In the genomic region with DNA sequence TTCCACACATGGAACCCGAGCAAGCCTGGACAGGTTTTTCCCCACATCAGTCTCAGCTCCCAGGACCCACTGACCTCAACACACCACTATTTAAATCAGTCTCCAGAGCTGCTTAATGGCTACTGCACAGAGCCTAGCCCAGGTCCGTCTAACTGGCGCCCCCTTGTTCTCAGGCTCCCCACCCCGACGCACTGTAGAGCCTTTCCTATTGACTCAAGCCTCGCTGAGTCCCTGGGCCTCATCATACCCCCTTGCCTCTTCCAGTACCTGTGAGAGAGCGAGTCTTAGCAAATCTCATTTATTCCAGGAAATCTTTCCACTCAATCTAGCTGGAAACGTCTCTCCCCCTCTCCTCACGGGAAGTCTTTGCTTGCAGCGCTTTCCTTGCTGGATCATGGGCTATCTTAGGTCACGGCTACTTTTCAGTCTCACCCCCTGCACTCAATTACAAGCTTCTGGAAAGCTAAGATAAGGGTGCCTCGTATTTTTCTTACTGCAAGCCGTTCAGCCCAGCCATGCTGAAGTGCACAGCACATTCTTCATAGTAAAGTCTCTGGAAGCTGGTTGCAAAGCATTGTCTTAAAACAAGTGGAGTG, we compare ENCODE assay signal across 14 mouse cellular contexts.
DNase-seq lines count a peak whose midpoint lies in the region; ATAC-seq and TF ChIP-seq lines count a peak whose summit lies in the region.
"Had no signal": no experiment of that assay in that cellular context is flagged by ENCODE, and none has a peak within 500 bp of the region (broad histone marks: within the 10 kb centered on the region; RNA-seq: fewer than 3 reads in every experiment).

No protein-coding gene starts in this region.

- H3K27ac ChIP-seq in heart, embryonic 11.5 days (ENCODE audit: low read depth, low read length): peak overlapping the region; percentile 63
- no peak overlapping the region for H3K27ac ChIP-seq in heart, adult 2 months
- no peak overlapping the region for H3K27ac ChIP-seq in kidney, adult 2 months (ENCODE audit: insufficient read depth, low read depth, low read length)
- H3K27ac ChIP-seq in liver, embryonic 13.5 days: peak overlapping the region; percentile 18
- H3K27ac ChIP-seq in midbrain, embryonic 16.5 days (ENCODE audit: low read length): no peak overlapping the region
- H3K27ac ChIP-seq: gastrocnemius, adult 2 months; layer of hippocampus, adult 2 months; macrophage had no signal

- 39% methylated on average over 13 of the region's 13 CpGs for WGBS in heart, embryonic 11.5 days (ENCODE audit: insufficient replicate concordance)
- 37% methylated on average over 13 of the region's 13 CpGs for WGBS in heart, adult 2 months
- WGBS in kidney, adult 2 months: 64% methylated on average over 13 of the region's 13 CpGs
- WGBS in liver, embryonic 13.5 days (ENCODE audit: insufficient replicate concordance): 43% methylated on average over 13 of the region's 13 CpGs
- WGBS in midbrain, embryonic 16.5 days: 63% methylated on average over 13 of the region's 13 CpGs

- TF ChIP-seq POLR2A in heart, adult 2 months (IDR thresholded peaks at IDR 0.05; ENCODE audit: insufficient read depth, low read depth, low read length): no peak
- TF ChIP-seq POLR2A in kidney, adult 2 months (IDR thresholded peaks at IDR 0.05; ENCODE audit: low read depth, low read length): no peak

- peak; percentile 62 for ATAC-seq in heart, embryonic 11.5 days (replicated peaks; ENCODE audit: insufficient number of reproducible peaks, low FRiP score, low TSS enrichment)
- ATAC-seq in liver, embryonic 13.5 days (ENCODE audit: low read depth): peak; percentile 63
- peak; percentile 71 for ATAC-seq in midbrain, embryonic 16.5 days

- no peak overlapping the region for H3K9ac ChIP-seq in heart, embryonic 11.5 days (ENCODE audit: low read depth, low read length)
- no peak overlapping the region for H3K9ac ChIP-seq in heart, adult 2 months (ENCODE audit: low read depth, low read length)
- H3K9ac ChIP-seq in liver, embryonic 13.5 days: no peak overlapping the region
- H3K9ac ChIP-seq in midbrain, embryonic 16.5 days (ENCODE audit: low read depth, low read length): no peak overlapping the region
- H3K9ac ChIP-seq: hindbrain, embryonic 13.5 days had no signal

- intact Hi-C loops in heart, adult 2 months (cut with DNase I): no loop called here

- no peaks in the 10 kb centered on the region for H3K9me3 ChIP-seq in heart, embryonic 11.5 days (replicated peaks; ENCODE audit: control insufficient read depth, low read length)
- H3K9me3 ChIP-seq in liver, embryonic 13.5 days (replicated peaks): no peaks in the 10 kb centered on the region
- H3K9me3 ChIP-seq in midbrain, embryonic 16.5 days (replicated peaks; ENCODE audit: control insufficient read depth, low read length, poor library complexity, severe bottlenecking): no peaks in the 10 kb centered on the region
- H3K9me3 ChIP-seq: hindbrain, embryonic 13.5 days had no signal

- peaks cover 25% of the 10 kb centered on the region for H3K4me1 ChIP-seq in heart, embryonic 11.5 days (ENCODE audit: control insufficient read depth, insufficient read depth, low read length)
- peaks cover 8% of the 10 kb centered on the region for H3K4me1 ChIP-seq in heart, adult 2 months (ENCODE audit: control insufficient read depth, insufficient read depth, low read length)
- no peaks in the 10 kb centered on the region for H3K4me1 ChIP-seq in kidney, adult 2 months (ENCODE audit: control insufficient read depth, insufficient read depth, low read length)
- H3K4me1 ChIP-seq in liver, embryonic 13.5 days (replicated peaks): peaks cover 20% of the 10 kb centered on the region
- H3K4me1 ChIP-seq in midbrain, embryonic 16.5 days (ENCODE audit: control insufficient read depth, insufficient read depth, low read length): no peaks in the 10 kb centered on the region

- H3K4me3 ChIP-seq in heart, embryonic 11.5 days (ENCODE audit: low read depth, low read length): no peak overlapping the region
- no peak overlapping the region for H3K4me3 ChIP-seq in heart, adult 2 months
- H3K4me3 ChIP-seq in kidney, adult 2 months (ENCODE audit: insufficient read depth, low read depth, low read length): no peak overlapping the region
- H3K4me3 ChIP-seq in liver, embryonic 13.5 days (replicated peaks): no peak overlapping the region
- no peak overlapping the region for H3K4me3 ChIP-seq in midbrain, embryonic 16.5 days (ENCODE audit: low read depth, low read length)
- H3K4me3 ChIP-seq: gastrocnemius, adult 2 months; hindbrain, embryonic 13.5 days; layer of hippocampus, adult 2 months had no signal

- H3K36me3 ChIP-seq in heart, embryonic 11.5 days (ENCODE audit: control insufficient read depth, insufficient read depth, low read length): no peaks in the 10 kb centered on the region
- H3K36me3 ChIP-seq in heart, adult 2 months (ENCODE audit: control insufficient read depth, insufficient read depth, low read length): peaks cover 5% of the 10 kb centered on the region; the same call in 1 of the 2 replicates
- H3K36me3 ChIP-seq in kidney, adult 2 months (ENCODE audit: control insufficient read depth, insufficient read depth, low read length): no peaks in the 10 kb centered on the region
- no peaks in the 10 kb centered on the region for H3K36me3 ChIP-seq in liver, embryonic 13.5 days
- H3K36me3 ChIP-seq in midbrain, embryonic 16.5 days (ENCODE audit: control insufficient read depth, insufficient read depth, low read length): no peaks in the 10 kb centered on the region

- no peaks in the 10 kb centered on the region for H3K79me2 ChIP-seq in heart, adult 2 months (replicated peaks; ENCODE audit: control insufficient read depth, insufficient read depth, low read length)

- no peaks in the 10 kb centered on the region for H3K27me3 ChIP-seq in heart, embryonic 11.5 days (ENCODE audit: control insufficient read depth, insufficient read depth, low read length)
- no peaks in the 10 kb centered on the region for H3K27me3 ChIP-seq in heart, adult 2 months (ENCODE audit: control insufficient read depth, insufficient read depth, low read length)
- no peaks in the 10 kb centered on the region for H3K27me3 ChIP-seq in kidney, adult 2 months (replicated peaks; ENCODE audit: control insufficient read depth, insufficient read depth, low read length)
- no peaks in the 10 kb centered on the region for H3K27me3 ChIP-seq in liver, embryonic 13.5 days
- H3K27me3 ChIP-seq in midbrain, embryonic 16.5 days (ENCODE audit: control insufficient read depth, insufficient read depth, low read depth, low read length): no peaks in the 10 kb centered on the region
- H3K27me3 ChIP-seq: hindbrain, embryonic 13.5 days had no signal

- TF ChIP-seq CTCF in heart, adult 2 months (IDR thresholded peaks at IDR 0.05): no peak
- TF ChIP-seq CTCF in kidney, adult 2 months (conservative IDR thresholded peaks at IDR 0.05; ENCODE audit: insufficient read depth, insufficient read length, low read depth, low read length): no peak

- H3K4me2 ChIP-seq in heart, embryonic 11.5 days: no peak overlapping the region
- H3K4me2 ChIP-seq in liver, embryonic 13.5 days: no peak overlapping the region
- no peak overlapping the region for H3K4me2 ChIP-seq in midbrain, embryonic 16.5 days (ENCODE audit: low read length)
- H3K4me2 ChIP-seq: hindbrain, embryonic 13.5 days had no signal

- no peak for TF ChIP-seq EP300 in heart, adult 2 months (IDR thresholded peaks at IDR 0.05; ENCODE audit: insufficient read depth, low read depth, low read length)

- DNase-seq in heart, adult 2 months: no peak
- peak; percentile 10 for DNase-seq in kidney, adult 2 months
- no peak for DNase-seq in kidney, adult 11 months
- DNase-seq in liver, embryonic 13.5 days: no peak
- DNase-seq in cerebellum, adult 11-12 months: no peak
- no peak for DNase-seq in urinary bladder, postnatal 10 days (ENCODE audit: low spot score)
- DNase-seq: cerebellum, adult 18-20 months; gastrocnemius, adult 2 months; thymus, postnatal 36 days had no signal

Comparison
In these comparisons a context has a peak if more than half of its experiments do, and no peak if none do; other contexts are left out.
1. H3K27ac ChIP-seq: peak in heart, embryonic 11.5 days (single experiment) and liver, embryonic 13.5 days (single experiment); none in heart, adult 2 months (single experiment), kidney, adult 2 months (single experiment) and midbrain, embryonic 16.5 days (single experiment).
2. Peak in every context shown above with its lines, with median percentiles within 50 percentile points of each other: ATAC-seq.